Comparison of ENCODE assay signal across 7 mouse cellular contexts in the genomic region with DNA sequence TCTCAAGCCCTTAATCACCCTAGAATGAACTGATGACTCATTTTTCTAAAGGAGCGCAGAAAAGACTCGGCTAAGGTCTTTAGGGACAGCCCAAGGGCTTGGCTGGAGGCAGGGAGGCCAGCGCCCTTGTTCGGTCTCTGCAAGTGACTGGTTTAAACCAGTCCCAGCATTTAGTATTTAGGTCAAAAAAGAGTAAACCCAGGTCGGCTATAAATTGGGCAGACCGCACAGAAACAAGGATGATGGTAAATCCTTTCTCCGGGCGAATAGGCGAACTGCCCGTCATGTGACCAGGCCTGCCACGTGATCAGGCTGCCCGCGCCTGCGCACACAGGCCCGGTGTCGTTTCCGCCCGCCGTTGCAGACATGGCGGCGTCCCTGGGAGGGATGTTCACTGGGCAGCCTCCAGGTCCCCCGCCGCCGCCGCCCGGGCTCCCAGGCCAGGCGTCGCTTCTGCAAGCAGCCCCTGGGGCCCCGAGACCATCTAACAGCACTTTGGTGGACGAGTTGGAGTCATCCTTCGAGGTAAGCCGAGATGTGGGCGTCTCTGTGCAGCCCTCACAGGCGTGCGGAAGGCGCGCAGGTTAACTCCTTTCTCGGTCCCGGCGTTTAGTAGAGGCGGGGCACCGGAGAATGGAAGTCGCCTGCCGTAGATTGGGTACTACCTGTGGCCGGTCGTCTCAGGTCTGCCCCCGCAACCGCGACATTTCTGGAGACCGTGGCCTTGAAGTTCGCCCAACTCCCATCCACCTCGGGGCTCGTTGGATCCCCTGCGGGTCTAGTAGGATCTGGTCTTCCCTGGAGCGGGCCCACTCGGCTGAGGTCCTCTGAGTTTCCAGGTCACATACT. TPM values are rescaled to one million over a fixed set of nuclear protein-coding genes. Genes with fewer than 3 reads are reported as not detected.
DNase-seq lines count a peak whose midpoint lies in the region; ATAC-seq lines count a peak whose summit lies in the region.

TSS of gene Med28 (plus strand) at position 270 of the 849 bp plus-strand sequence.

- H3K27me3 ChIP-seq in intestine, embryonic 15.5 days (replicated peaks), result no peaks in the 10 kb centered on the region
- H3K27me3 ChIP-seq in midbrain, embryonic 10.5 days (ENCODE audit: low read depth, poor library complexity, severe bottlenecking), result no peaks in the 10 kb centered on the region

- H3K4me2 ChIP-seq in intestine, embryonic 15.5 days (replicated peaks), result peak within 1 kb of the TSS; percentile 77

- H3K4me3 ChIP-seq in intestine, embryonic 15.5 days (replicated peaks), result peak within 1 kb of the TSS; percentile 93
- peak within 1 kb of the TSS; percentile 96 for H3K4me3 ChIP-seq in midbrain, embryonic 10.5 days

- ATAC-seq in intestine, embryonic 15.5 days, result peak; percentile 98

- H3K9me3 ChIP-seq in intestine, embryonic 15.5 days, result no peaks in the 10 kb centered on the region
- no peaks in the 10 kb centered on the region for H3K9me3 ChIP-seq in midbrain, embryonic 10.5 days (replicated peaks)

- H3K4me1 ChIP-seq in intestine, embryonic 15.5 days (replicated peaks), result peaks cover 7% of the 10 kb centered on the region; the same call in 1 of the 2 replicates
- H3K4me1 ChIP-seq in midbrain, embryonic 10.5 days, result peaks cover 18% of the 10 kb centered on the region

- peak within 1 kb of the TSS; percentile 52; the same call in 1 of the 2 replicates for H3K27ac ChIP-seq in intestine, embryonic 15.5 days
- peak within 1 kb of the TSS; percentile 93 for H3K27ac ChIP-seq in midbrain, embryonic 10.5 days (replicated peaks)

- intact Hi-C loops in gastrocnemius, postnatal 36 days (cut with DNase I), result loop anchor here (10.0 kb wide), 1 partner anchor 1295 kb away; the partner anchor contains the start of gene Tapt1
- intact Hi-C loops in left cerebral cortex, postnatal 25 days (cut with DNase I), result no loop called here

- peaks cover 12% of the 10 kb centered on the region; the same call in 1 of the 2 replicates for H3K36me3 ChIP-seq in intestine, embryonic 15.5 days
- H3K36me3 ChIP-seq in midbrain, embryonic 10.5 days, result peaks cover 31% of the 10 kb centered on the region

- 2% methylated on average over 56 of the region's 56 CpGs for WGBS in intestine, embryonic 15.5 days
- WGBS in midbrain, embryonic 10.5 days, result 2% methylated on average over 56 of the region's 56 CpGs

- peak; percentile 94 to 95 for DNase-seq in adrenal gland, adult 18-20 months (ENCODE audit: low spot score in 2 of 2)
- peak; percentile 93 for DNase-seq in embryo, embryonic 11 days
- peak; percentile 92 to 93 for DNase-seq in gastrocnemius, postnatal 36 days
- DNase-seq in left cerebral cortex, postnatal 25 days (ENCODE audit: low spot score in 2 of 2), result peak; percentile 96
- DNase-seq in midbrain, embryonic 10.5 days (ENCODE audit: low spot score), result peak; percentile 95
- DNase-seq in right cerebral cortex, postnatal 4 days, result peak; percentile 94

- peak within 1 kb of the TSS; percentile 93 for H3K9ac ChIP-seq in intestine, embryonic 15.5 days

RNA-seq across cellular contexts. Expression of gene Med28, which starts in this region (rescaled TPM):
- total RNA-seq in adrenal gland, adult 18-20 months (2021), result 100 to 1,000 TPM in 1 of 2 experiments, 10 to 100 TPM in 1; 89.7 to 103 TPM
- 10 to 100 TPM; 43.8 to 47.7 TPM for total RNA-seq in gastrocnemius, postnatal 36 days (2021)
- polyA plus RNA-seq in intestine, embryonic 15.5 days (2015; fragmentation: Nextera tagmentation; extraction: Ambion mirVana), result 228 and 249 TPM in 2 replicates
- total RNA-seq in left cerebral cortex, postnatal 25 days (2021), result 10 to 100 TPM; 93.5 to 97.8 TPM
- polyA plus RNA-seq in midbrain, embryonic 10.5 days (2016; fragmentation: Nextera tagmentation; extraction: Ambion mirVana), result 293 TPM in 2 replicates

Comparison
In these comparisons a context has a peak if more than half of its experiments do, and no peak if none do; other contexts are left out.
1. Peak in every context shown above with its lines: DNase-seq, ATAC-seq, H3K4me3 ChIP-seq and H3K27ac ChIP-seq.